Mouse (Mus musculus): ENCODE results near the gene Olfr1018. TPM values are rescaled to one million over a fixed set of nuclear protein-coding genes. Genes with fewer than 3 reads are reported as not detected.

Olfr1018 gene
- polyA plus RNA-seq, 1 experiment from 2014 or later = not detected

Other genes with a start within 250 kb of the Olfr1018 start
- not detected in 2 replicates for gene Olfr996, start 239.3 kb upstream of the Olfr1018 start, polyA plus RNA-seq (2014; fragmentation: Nextera tagmentation; extraction: Ambion mirVana)
- gene Olfr998, start 229.5 kb upstream of the Olfr1018 start, polyA plus RNA-seq (2014; fragmentation: Nextera tagmentation; extraction: Ambion mirVana) = not detected in 2 replicates
- gene Olfr1000, start 206.6 kb upstream of the Olfr1018 start, polyA plus RNA-seq (2014; fragmentation: Nextera tagmentation; extraction: Ambion mirVana) = not detected in 2 replicates
- not detected in 2 replicates for gene Olfr1002, start 167.8 kb upstream of the Olfr1018 start, polyA plus RNA-seq (2014; fragmentation: Nextera tagmentation; extraction: Ambion mirVana)
- not detected in 2 replicates for gene Olfr154, start 154.0 kb upstream of the Olfr1018 start, polyA plus RNA-seq (2014; fragmentation: Nextera tagmentation; extraction: Ambion mirVana)
- gene Olfr1006, start 139.7 kb upstream of the Olfr1018 start, polyA plus RNA-seq (2014; fragmentation: Nextera tagmentation; extraction: Ambion mirVana) = not detected in 2 replicates
- not detected in 2 replicates for gene Olfr1008, start 129.0 kb upstream of the Olfr1018 start, polyA plus RNA-seq (2014; fragmentation: Nextera tagmentation; extraction: Ambion mirVana)
- gene Olfr1009, start 103.1 kb upstream of the Olfr1018 start, polyA plus RNA-seq (2014; fragmentation: Nextera tagmentation; extraction: Ambion mirVana) = not detected in 2 replicates
- gene Olfr1012, start 55.7 kb upstream of the Olfr1018 start, polyA plus RNA-seq (2014; fragmentation: Nextera tagmentation; extraction: Ambion mirVana) = not detected in 2 replicates
- gene Olfr1013, start 51.4 kb upstream of the Olfr1018 start, polyA plus RNA-seq (2014; fragmentation: Nextera tagmentation; extraction: Ambion mirVana) = not detected in 2 replicates
- not detected in 2 replicates for gene Olfr1014, start 45.8 kb upstream of the Olfr1018 start, polyA plus RNA-seq (2014; fragmentation: Nextera tagmentation; extraction: Ambion mirVana)
- not detected in 2 replicates for gene Olfr1015, start 36.5 kb upstream of the Olfr1018 start, polyA plus RNA-seq (2014; fragmentation: Nextera tagmentation; extraction: Ambion mirVana)
- gene Olfr1016, start 15.9 kb upstream of the Olfr1018 start, polyA plus RNA-seq (2014; fragmentation: Nextera tagmentation; extraction: Ambion mirVana) = not detected in 2 replicates
- gene Olfr1019, start 27.0 kb downstream of the Olfr1018 start, polyA plus RNA-seq (2014; fragmentation: Nextera tagmentation; extraction: Ambion mirVana) = not detected in 2 replicates
- gene Olfr1020, start 28.6 kb downstream of the Olfr1018 start, polyA plus RNA-seq (2014; fragmentation: Nextera tagmentation; extraction: Ambion mirVana) = not detected in 2 replicates
- not detected in 2 replicates for gene Olfr1022, start 50.1 kb downstream of the Olfr1018 start, polyA plus RNA-seq (2014; fragmentation: Nextera tagmentation; extraction: Ambion mirVana)
- gene Olfr1023, start 67.2 kb downstream of the Olfr1018 start, polyA plus RNA-seq (2014; fragmentation: Nextera tagmentation; extraction: Ambion mirVana) = not detected in 2 replicates
- gene Olfr1024, start 86.6 kb downstream of the Olfr1018 start, polyA plus RNA-seq (2014; fragmentation: Nextera tagmentation; extraction: Ambion mirVana) = not detected in 2 replicates
- not detected in 2 replicates for gene Olfr1025-ps1, start 96.7 kb downstream of the Olfr1018 start, polyA plus RNA-seq (2014; fragmentation: Nextera tagmentation; extraction: Ambion mirVana)
- not detected in 2 replicates for gene Olfr1026, start 103.1 kb downstream of the Olfr1018 start, polyA plus RNA-seq (2014; fragmentation: Nextera tagmentation; extraction: Ambion mirVana)
- gene Olfr1028, start 132.0 kb downstream of the Olfr1018 start, polyA plus RNA-seq (2014; fragmentation: Nextera tagmentation; extraction: Ambion mirVana) = not detected in 2 replicates
- not detected in 2 replicates for gene Olfr1029, start 155.4 kb downstream of the Olfr1018 start, polyA plus RNA-seq (2014; fragmentation: Nextera tagmentation; extraction: Ambion mirVana)
- gene Olfr1030, start 160.8 kb downstream of the Olfr1018 start, polyA plus RNA-seq (2014; fragmentation: Nextera tagmentation; extraction: Ambion mirVana) = not detected in 2 replicates
- gene Olfr1031, start 171.8 kb downstream of the Olfr1018 start, polyA plus RNA-seq (2014; fragmentation: Nextera tagmentation; extraction: Ambion mirVana) = not detected in 2 replicates
- gene Olfr1032, start 187.1 kb downstream of the Olfr1018 start, polyA plus RNA-seq (2014; fragmentation: Nextera tagmentation; extraction: Ambion mirVana) = not detected in 2 replicates
- not detected in 2 replicates for gene Olfr1033, start 202.2 kb downstream of the Olfr1018 start, polyA plus RNA-seq (2014; fragmentation: Nextera tagmentation; extraction: Ambion mirVana)
- gene Olfr1034, start 227.4 kb downstream of the Olfr1018 start, polyA plus RNA-seq (2014; fragmentation: Nextera tagmentation; extraction: Ambion mirVana) = not detected in 2 replicates